Mouse (Mus musculus): ENCODE measurements around the gene Olfr102.

The Olfr102 gene

GRCm38 (mm10) chr17:37316954-37317353 lies at the start of gene Olfr102:
Gene Olfr102, minus strand, starts transcription at chr17:37317054.
- DNase-seq, result no peak

DNA sequence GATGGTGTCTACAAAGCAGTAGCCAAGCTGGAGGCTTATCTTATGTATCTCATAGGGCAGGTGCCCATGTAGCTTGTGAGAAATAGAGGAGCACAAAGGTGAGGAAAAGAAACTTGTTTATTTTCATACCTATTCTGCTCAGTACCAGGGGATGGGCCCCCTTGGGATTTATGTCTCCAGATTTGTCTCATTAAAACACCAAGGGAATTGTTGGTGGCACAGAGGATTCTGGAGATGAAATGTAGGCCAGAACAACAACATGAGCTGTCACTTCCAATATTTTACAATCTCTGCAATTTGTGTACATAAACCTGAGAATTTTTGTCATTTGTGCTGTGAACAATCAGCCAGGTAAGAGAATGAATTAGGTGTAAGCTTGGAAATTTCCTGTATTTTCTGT lies 42.4 kb upstream of the Olfr102 start, which contains the start of gene Olfr104-ps:
TSS of gene Olfr104-ps (plus strand) at position 301 of the 400 bp plus-strand sequence.
- DNase-seq, result no peak

- no peak for DNase-seq
Measured at GRCm38 (mm10) chr17:37339598-37339997, 22.7 kb upstream of the Olfr102 start, which contains the start of gene Olfr103. Gene Olfr103, minus strand, starts transcription at chr17:37339698.

DNA sequence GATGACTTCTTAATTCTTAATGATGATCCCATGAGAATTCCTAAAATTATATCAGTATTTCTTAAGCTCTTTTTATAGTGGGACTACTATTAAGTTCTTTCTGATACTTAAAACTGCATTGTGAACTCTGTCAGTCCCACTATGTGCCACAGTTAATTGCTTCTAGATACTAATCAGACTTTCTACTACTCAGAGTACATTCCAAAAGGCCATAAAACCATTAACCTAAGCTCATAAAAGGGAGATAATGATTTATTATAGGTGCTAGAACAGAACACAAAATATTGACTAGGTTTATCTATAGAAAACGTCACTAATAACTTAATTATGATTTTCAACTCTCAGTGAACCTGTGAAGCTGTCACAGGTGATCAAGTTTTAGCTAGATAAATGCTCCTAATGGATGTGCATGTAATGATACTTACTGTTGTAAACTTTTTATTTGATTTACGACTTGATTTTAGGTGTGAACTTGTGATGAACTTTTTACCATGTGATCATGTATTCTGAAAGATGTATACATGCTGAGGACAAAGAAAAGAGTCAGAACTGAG lies 6.6 kb downstream of the Olfr102 start:
- no peak for DNase-seq

DNA sequence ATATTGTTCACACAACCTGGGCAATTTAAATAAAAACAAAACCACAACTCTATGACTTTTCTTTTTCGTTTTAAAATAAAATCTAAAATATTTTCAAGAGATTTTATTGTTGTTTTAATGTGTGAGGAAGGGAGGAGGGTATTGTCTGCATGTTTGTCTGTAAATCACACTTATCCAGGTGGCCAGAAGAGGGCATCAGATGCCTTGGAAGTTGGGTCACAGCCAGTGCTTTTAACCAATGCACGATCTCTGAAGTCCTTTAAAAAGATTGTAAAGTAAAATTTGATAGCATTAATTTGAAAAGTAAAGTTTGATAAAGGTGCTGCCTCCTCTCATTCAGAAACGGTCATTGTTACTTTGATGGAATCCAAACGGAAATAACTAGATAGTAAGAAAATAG lies 8.4 kb downstream of the Olfr102 start:
- DNase-seq, result no peak

DNA sequence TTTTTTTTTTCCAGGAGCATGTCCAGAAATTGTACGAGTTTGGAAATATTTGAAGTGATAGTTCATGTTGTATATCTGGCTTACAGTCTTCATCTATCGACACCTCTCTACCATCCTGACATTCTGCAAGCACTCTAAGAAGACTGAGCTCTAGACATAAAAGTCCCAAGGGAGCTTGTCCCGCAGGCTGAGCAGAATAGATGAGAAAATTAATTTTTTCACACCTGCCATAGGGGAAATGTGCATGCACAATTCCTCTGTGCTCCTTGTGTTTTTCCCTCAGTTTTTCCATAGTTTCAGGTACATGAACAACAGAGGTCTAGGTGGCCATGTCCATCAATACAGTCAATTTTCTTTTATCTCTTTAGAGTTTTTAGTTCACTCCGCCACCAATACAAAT lies 12.6 kb downstream of the Olfr102 start, which contains the start of gene Olfr101:
TSS of gene Olfr101 (minus strand) at position 101 of the 400 bp plus-strand sequence.
- no peak for DNase-seq

DNA sequence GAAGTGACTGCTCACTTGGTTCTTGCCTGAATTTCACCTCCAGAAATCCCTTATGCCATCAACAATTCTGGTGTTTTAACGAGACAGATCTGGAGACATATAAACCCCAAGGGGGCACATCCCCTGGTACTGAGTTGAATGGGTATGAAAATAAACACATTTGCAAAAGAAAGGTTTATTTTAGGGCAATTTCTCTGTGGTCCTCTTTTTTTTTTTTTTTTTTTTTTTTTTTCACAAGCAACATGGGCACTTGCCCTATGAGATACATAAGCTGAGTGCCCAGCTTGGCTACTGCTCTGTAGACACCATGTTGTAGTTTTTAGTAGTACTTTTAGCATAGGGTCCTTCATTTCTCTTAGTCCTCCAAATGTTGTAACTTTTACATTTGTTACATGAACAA lies 33.5 kb downstream of the Olfr102 start, which contains the start of gene Olfr99:
TSS of gene Olfr99 (minus strand) at position 101 of the 400 bp plus-strand sequence.
- no peak for DNase-seq

DNA sequence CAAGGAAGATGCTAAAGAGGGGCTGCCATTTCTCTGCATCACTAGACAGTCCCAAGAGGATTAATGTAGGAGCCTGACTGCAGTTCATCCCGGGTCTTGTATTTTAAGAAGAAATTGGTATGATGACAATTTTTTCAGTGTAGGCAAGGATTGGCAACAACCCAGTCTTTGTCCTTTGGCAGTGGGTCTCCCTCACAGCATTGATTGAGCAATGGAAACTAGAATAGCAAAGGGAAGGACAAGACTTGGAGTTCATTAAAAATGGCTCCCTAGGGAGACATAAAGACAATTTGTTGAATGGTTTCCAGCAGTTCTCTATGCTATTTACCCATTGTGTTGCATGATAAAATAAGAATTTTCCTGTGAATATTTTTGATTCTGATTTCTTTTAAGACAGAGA lies 36.5 kb downstream of the Olfr102 start:
- DNase-seq, result no peak

DNA sequence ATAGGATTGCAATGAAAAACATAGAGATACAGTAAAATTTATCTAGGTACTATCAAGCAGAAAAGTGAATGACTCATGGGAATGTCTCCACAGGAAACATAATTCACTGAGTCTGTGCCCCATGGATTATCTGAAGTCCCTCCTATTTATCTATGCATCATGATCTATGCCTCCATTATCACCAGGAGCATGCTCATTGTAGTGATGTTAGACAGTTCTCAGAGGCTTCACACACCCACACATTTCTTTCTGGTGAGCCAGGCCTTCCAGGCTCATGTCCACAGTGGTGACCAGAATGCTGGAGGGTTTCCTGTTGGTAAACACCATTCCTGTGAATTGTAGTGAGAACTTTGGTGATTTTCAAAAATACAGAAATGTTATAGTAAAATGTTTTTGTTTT lies 40.3 kb downstream of the Olfr102 start:
- DNase-seq, result no peak

DNA sequence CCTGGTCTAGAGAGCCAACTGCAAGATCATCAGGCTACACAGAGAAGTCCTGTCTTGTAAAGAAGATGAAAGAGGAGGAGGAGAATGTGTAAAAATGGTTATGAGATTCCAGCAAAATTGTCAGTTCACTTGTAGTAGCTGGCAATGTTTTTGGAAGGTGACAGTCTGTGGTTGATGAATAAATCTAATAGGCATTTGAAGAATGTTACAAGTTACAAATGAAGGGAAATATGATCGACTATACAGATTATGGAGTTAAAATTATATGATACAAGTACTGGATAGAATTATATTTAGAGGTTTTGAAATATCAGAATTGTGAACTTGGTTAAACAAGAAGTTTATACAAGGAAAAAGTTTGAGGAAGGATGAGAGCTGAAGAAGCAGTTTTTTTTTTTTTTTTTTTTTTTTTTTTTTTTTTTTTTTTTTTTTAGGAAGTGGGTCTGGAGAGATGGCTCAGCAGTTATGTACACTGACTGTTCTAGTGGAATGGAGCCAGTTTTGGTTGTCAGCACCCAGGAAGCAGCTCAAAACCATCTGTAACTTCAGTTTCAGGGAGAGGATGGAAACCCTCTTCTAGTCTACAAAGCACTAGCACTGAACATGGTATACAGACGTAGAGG lies 41.1 kb downstream of the Olfr102 start:
- no peak for DNase-seq

DNA sequence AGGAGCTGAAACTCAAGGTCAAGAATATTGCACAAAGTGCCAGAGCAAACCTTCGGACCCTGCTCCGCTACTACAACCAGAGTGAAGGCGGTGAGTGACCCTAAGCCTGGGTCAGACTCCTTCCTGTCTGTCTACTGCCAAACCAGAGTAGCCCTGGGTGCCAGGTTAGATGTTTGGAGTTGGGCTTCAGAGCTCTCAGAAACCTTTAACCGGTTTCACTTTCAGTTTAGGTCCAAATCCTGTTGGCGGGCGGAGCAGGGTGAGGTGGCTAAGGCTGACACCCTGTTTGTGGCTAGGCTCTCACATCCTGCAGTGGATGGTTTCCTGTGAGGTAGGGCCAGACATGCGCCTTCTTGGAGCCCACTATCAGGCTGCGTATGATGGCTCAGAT lies 46.2 kb downstream of the Olfr102 start:
- DNase-seq, result peak; percentile 80 to 81

GRCm38 (mm10) chr17:37270058-37270701 lies 46.7 kb downstream of the Olfr102 start, which contains the start of gene H2-M3:
Gene H2-M3, plus strand, starts transcription at chr17:37270220.
- DNase-seq, result peak; percentile 95 to 96

- no peak for DNase-seq
Measured at GRCm38 (mm10) chr17:37263626-37264025, 53.2 kb downstream of the Olfr102 start, which contains the start of gene Olfr98. Gene Olfr98, minus strand, starts transcription at chr17:37263749.

Measured in B cell, adult 2 months (primary cell).